Mouse (Mus musculus) bone marrow, adult 2 months (tissue): ENCODE measurements around the gene Shc2. TPM values are rescaled to one million over a fixed set of nuclear protein-coding genes. Genes with fewer than 3 reads are reported as not detected.

Experiments used
- H3K27ac ChIP-seq: fragments of 200-500 bp; 2 replicates; pipeline ENCODE4 v1.5.1; 2012; ENCODE audit warnings: low read depth, mild to moderate bottlenecking, control low read depth, inconsistent platforms, low read length; ENCODE audit not compliant: control insufficient read depth, poor library complexity, insufficient read depth
- H3K4me1 ChIP-seq: fragments of 200-500 bp; 2 replicates; pipeline ENCODE4 v1.6.1; 2011; ENCODE audit warnings: low read length; ENCODE audit not compliant: control insufficient read depth, insufficient read depth
- H3K4me3 ChIP-seq: fragments of 200-500 bp; replicated peaks from 2 replicates; pipeline ENCODE3; 2011; ENCODE audit warnings: mild to moderate bottlenecking, low read depth, low read length, control low read depth; ENCODE audit not compliant: control insufficient read depth
- CTCF ChIP-seq: fragments of 200-500 bp; IDR thresholded peaks from 2 replicates; pipeline ENCODE4 v1.5.1; 2011; ENCODE audit warnings: low read length, control low read depth; ENCODE audit not compliant: control insufficient read depth, insufficient read depth
- POLR2A ChIP-seq: fragments of 200-500 bp; IDR thresholded peaks from 2 replicates; pipeline ENCODE4 v1.6.1; 2011; ENCODE audit warnings: low read depth, mild to moderate bottlenecking, control low read depth, low read length, borderline replicate concordance; ENCODE audit not compliant: control insufficient read depth
- WGBS: fragments of 180-500 bp; shearing (Covaris S2); methylation state at CpG from one replicate; pipeline ENCODE4 v1.1.7; 2018; 5-methylcytosine and 5-hydroxymethylcytosine counted together
- polyA plus RNA-seq: library from polyadenylated mRNA; stranded (reverse); fragments of >200 nt; gene quantifications from 2 replicates; pipeline ENCODE4 v1.2.4, GENCODE M21; 2011; ENCODE audit warnings: low replicate concordance; ENCODE audit not compliant: missing spikeins, insufficient read depth, insufficient read length

The Shc2 gene
- polyA plus RNA-seq, 1 experiment: 2.1 TPM

- TF ChIP-seq CTCF: no peak
- no peak for TF ChIP-seq POLR2A
- Histone ChIP-seq H3K4me1 (no peaks in the 10 kb centered on the region), H3K4me3 (no peak overlapping the region), H3K27ac (no peak overlapping the region; the same call in 1 of the 2 replicates)
- whole genome bisulfite sequencing: 15% methylated on average over 51 of the region's 51 CpGs
These were observed 25.3 kb downstream of the Shc2 start for GRCm38 (mm10) chr10:79612192-79613135.

DNA sequence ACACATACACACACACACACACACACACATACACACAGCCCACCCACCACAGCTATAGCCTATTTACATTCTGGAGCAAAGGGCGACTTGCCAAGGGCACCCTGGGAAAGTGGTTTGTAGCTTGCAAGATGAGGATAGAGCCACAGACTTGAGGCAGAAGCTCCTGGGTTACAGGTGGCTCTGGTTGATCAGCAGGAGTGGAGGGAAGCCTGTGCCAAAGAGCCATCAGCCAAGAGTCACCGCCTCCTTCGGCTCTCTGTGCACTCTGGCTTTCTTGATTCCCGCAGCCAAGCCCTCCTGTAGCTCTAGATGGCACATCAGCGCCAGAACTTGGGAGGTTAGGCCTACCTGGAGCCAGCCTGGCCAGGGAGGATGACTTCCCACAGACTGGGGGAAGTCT lies 26.4 kb downstream of the Shc2 start:
- H3K27ac ChIP-seq: no peak overlapping the region
- no peaks in the 10 kb centered on the region for H3K4me1 ChIP-seq
- TF ChIP-seq POLR2A: no peak
- no peak for TF ChIP-seq CTCF
- no peak overlapping the region for H3K4me3 ChIP-seq
- 58% methylated on average over 5 of the region's 5 CpGs for WGBS

- no peak for TF ChIP-seq CTCF
- TF ChIP-seq POLR2A: no peak
- WGBS: 69% methylated on average over 3 of the region's 3 CpGs
These were observed 28.4 kb downstream of the Shc2 start for GRCm38 (mm10) chr10:79609276-79609675.

GRCm38 (mm10) chr10:79607892-79608291 lies 29.8 kb downstream of the Shc2 start:
- no peak overlapping the region for H3K4me3 ChIP-seq
- WGBS: 38% methylated on average over 2 of the region's 2 CpGs

More at GRCm38 (mm10) chr10:79609276-79609675, 28.4 kb downstream of the Shc2 start:
- H3K27ac ChIP-seq: no peak overlapping the region; the same call in 1 of the 2 replicates
- no peak overlapping the region for H3K4me3 ChIP-seq
- no peaks in the 10 kb centered on the region for H3K4me1 ChIP-seq

GRCm38 (mm10) chr10:79606537-79606936 lies 31.2 kb downstream of the Shc2 start:
- Histone ChIP-seq H3K27ac (no peak overlapping the region), H3K4me1 (no peaks in the 10 kb centered on the region), H3K4me3 (no peak overlapping the region)
- TF ChIP-seq POLR2A (no peak), CTCF (no peak)
- 59% methylated on average over 4 of the region's 4 CpGs for WGBS

More at GRCm38 (mm10) chr10:79607892-79608291, 29.8 kb downstream of the Shc2 start:
- Histone ChIP-seq H3K4me1 (no peaks in the 10 kb centered on the region), H3K27ac (no peak overlapping the region; the same call in 1 of the 2 replicates)
- TF ChIP-seq CTCF (no peak), POLR2A (no peak)

DNA sequence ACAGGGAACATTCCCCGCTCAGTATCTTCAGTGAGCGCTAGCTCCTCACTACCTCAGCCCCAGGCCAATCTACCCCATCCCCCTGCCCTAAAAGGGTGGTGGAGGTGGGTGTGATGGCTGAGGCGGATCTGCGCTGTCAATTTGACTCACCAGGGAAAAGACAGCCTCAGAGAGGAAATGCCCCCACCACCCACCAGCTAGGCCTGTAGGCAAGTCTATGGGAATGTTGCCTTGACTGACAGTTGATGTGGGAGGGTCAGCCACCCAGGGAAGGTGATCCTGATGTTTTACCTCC lies 39.8 kb downstream of the Shc2 start:
- Histone ChIP-seq H3K27ac (no peak overlapping the region), H3K4me1 (no peaks in the 10 kb centered on the region), H3K4me3 (no peak overlapping the region)
- WGBS: 73% methylated on average over 4 of the region's 4 CpGs
- TF ChIP-seq CTCF (no peak), POLR2A (no peak)

DNA sequence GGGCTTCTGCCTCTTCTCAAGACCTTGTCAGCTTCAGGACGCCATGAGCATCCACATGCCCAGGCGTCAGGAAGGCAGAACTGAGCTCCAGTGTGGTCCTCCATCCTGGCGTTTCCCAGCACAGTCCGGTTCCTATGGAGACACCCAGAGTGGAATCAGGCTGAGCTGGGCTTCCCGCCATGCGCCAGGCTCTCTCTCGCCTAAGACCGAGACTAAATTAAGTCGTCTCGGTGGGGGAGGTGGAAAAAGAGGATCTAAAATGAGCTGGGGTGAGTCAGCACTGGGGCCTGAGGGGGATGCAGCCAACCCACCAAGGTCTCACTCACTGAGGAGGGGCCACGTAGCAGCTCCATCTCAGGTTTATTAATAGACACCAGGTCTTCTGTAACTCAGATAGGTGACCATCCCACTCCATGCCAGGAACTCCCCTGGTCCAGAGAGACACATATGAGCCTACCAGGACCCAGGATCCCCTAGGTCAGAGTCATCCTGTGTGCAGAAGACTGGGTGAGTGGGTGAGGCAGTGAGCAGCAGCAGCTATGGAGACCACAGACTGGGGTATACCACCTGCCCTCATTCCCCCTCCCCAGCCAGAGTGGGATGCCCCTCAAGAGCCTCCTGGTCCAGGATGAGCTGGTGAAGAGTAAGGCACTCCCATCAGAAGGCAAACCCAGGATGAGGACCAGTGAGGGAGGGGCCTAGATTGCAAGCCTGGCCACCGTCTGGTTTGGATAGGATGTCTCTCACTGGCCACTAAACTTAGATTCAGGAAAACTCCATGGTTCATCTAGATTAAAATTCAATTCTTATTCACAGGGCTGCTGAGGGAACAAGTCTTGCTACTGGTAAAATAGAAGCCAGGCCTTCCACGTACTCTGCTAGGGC lies 40.4 kb downstream of the Shc2 start:
- Histone ChIP-seq H3K4me3 (no peak overlapping the region), H3K27ac (no peak overlapping the region), H3K4me1 (no peaks in the 10 kb centered on the region)
- TF ChIP-seq POLR2A (no peak), CTCF (no peak)
- 18% methylated on average over 13 of the region's 13 CpGs for WGBS

- 68% methylated on average over 8 of the region's 8 CpGs for WGBS
- no peak for TF ChIP-seq CTCF
- no peak for TF ChIP-seq POLR2A
- no peaks in the 10 kb centered on the region for H3K4me1 ChIP-seq
- H3K4me3 ChIP-seq: no peak overlapping the region
- H3K27ac ChIP-seq: no peak overlapping the region
These were observed 42.2 kb downstream of the Shc2 start for GRCm38 (mm10) chr10:79595590-79595929.
